Mouse (Mus musculus) bone marrow macrophage, adult 2 months (primary cell): ENCODE data around the gene Wdr66. TPM values are rescaled to one million over a fixed set of nuclear protein-coding genes. Genes with fewer than 3 reads are reported as not detected.
A peak's percentile ranks its signal among the peaks of the same experiment; 100 is the strongest.

ENCODE experiments used
- H3K27ac ChIP-seq: 2 replicates; pipeline ENCODE4 v1.5.1; 2012; ENCODE audit warnings: low read depth, low read length; ENCODE audit not compliant: insufficient read depth
- H3K4me1 ChIP-seq: 2 replicates; pipeline ENCODE4 v1.6.1; 2012; ENCODE audit warnings: low read length; ENCODE audit not compliant: control insufficient read depth, insufficient read depth
- H3K4me3 ChIP-seq: 2 replicates; pipeline ENCODE4 v1.5.1; 2012; ENCODE audit warnings: mild to moderate bottlenecking, low read length, moderate library complexity; ENCODE audit not compliant: insufficient read depth
- CTCF ChIP-seq: IDR thresholded peaks from 2 replicates; pipeline ENCODE4 v1.5.1; 2012; ENCODE audit warnings: low read depth, mild to moderate bottlenecking, low read length, moderate library complexity
- POLR2A ChIP-seq: IDR thresholded peaks from 2 replicates; pipeline ENCODE4 v1.6.1; 2012; ENCODE audit warnings: mild to moderate bottlenecking, low read depth, low read length, borderline replicate concordance
- polyA plus RNA-seq: library from polyadenylated mRNA; stranded (reverse); fragments of >200 nt; gene quantifications from 2 replicates; pipeline ENCODE4 v1.2.4, GENCODE M21; 2012; ENCODE audit not compliant: missing spikeins, insufficient read depth, insufficient read length

Wdr66 gene
- polyA plus RNA-seq, 1 experiment, result 0.32 TPM

- Histone ChIP-seq H3K27ac (no peak overlapping the region), H3K4me3 (no peak overlapping the region), H3K4me1 (no peaks in the 10 kb centered on the region)
- no peak for TF ChIP-seq CTCF
- no peak for TF ChIP-seq POLR2A
These were observed 61.2 kb downstream of the Wdr66 start for GRCm38 (mm10) chr5:123313058-123313630.

- no peak for TF ChIP-seq CTCF
- no peak for TF ChIP-seq POLR2A
- H3K4me1 ChIP-seq, result 0 out of 2 replicates have a peak, but pooled peaks cover under 1% of the 10 kb centered on the region
- H3K4me3 ChIP-seq, result no peak overlapping the region
- no peak overlapping the region for H3K27ac ChIP-seq
These were observed 62.0 kb downstream of the Wdr66 start for GRCm38 (mm10) chr5:123313851-123314380.

- Histone ChIP-seq H3K27ac (no peak overlapping the region), H3K4me1 (0 out of 2 replicates have a peak, but pooled peaks cover 2% of the 10 kb centered on the region), H3K4me3 (no peak overlapping the region)
- TF ChIP-seq POLR2A, result no peak
- TF ChIP-seq CTCF, result no peak
These were observed 63.4 kb downstream of the Wdr66 start for GRCm38 (mm10) chr5:123315219-123315866.

GRCm38 (mm10) chr5:123317992-123318391 lies 66.1 kb downstream of the Wdr66 start:
- Histone ChIP-seq H3K4me1 (0 out of 2 replicates have a peak, but pooled peaks cover 2% of the 10 kb centered on the region), H3K4me3 (peak overlapping the region; percentile 46), H3K27ac (no peak overlapping the region)
- no peak for TF ChIP-seq POLR2A
- TF ChIP-seq CTCF, result no peak

GRCm38 (mm10) chr5:123320136-123320535 lies 68.2 kb downstream of the Wdr66 start:
- Histone ChIP-seq H3K4me1 (0 out of 2 replicates have a peak, but pooled peaks cover 2% of the 10 kb centered on the region), H3K27ac (no peak overlapping the region), H3K4me3 (no peak overlapping the region)
- TF ChIP-seq CTCF, result no peak
- no peak for TF ChIP-seq POLR2A

GRCm38 (mm10) chr5:123324242-123324641 lies 72.3 kb downstream of the Wdr66 start:
- Histone ChIP-seq H3K4me1 (no peaks in the 10 kb centered on the region), H3K4me3 (no peak overlapping the region), H3K27ac (no peak overlapping the region)
- no peak for TF ChIP-seq POLR2A
- TF ChIP-seq CTCF, result no peak

- TF ChIP-seq CTCF (no peak), POLR2A (no peak)
- Histone ChIP-seq H3K4me1 (no peaks in the 10 kb centered on the region), H3K4me3 (no peak overlapping the region), H3K27ac (no peak overlapping the region)
These were observed 74.3 kb downstream of the Wdr66 start for GRCm38 (mm10) chr5:123326006-123326750.

GRCm38 (mm10) chr5:123326751-123327148 lies 74.8 kb downstream of the Wdr66 start:
- no peak overlapping the region for H3K27ac ChIP-seq
- no peak overlapping the region for H3K4me3 ChIP-seq
- no peaks in the 10 kb centered on the region for H3K4me1 ChIP-seq
- no peak for TF ChIP-seq CTCF
- no peak for TF ChIP-seq POLR2A

GRCm38 (mm10) chr5:123327686-123328085 lies 75.8 kb downstream of the Wdr66 start:
- H3K4me3 ChIP-seq, result no peak overlapping the region
- no peak overlapping the region for H3K27ac ChIP-seq
- TF ChIP-seq CTCF (no peak), POLR2A (no peak)
- no peaks in the 10 kb centered on the region for H3K4me1 ChIP-seq

GRCm38 (mm10) chr5:123333566-123333965 lies 81.7 kb downstream of the Wdr66 start:
- H3K4me1 ChIP-seq, result no peaks in the 10 kb centered on the region
- TF ChIP-seq POLR2A, result no peak
- TF ChIP-seq CTCF, result no peak
- H3K4me3 ChIP-seq, result no peak overlapping the region
- no peak overlapping the region for H3K27ac ChIP-seq
